Mouse (Mus musculus) telencephalon, adult 2 months (tissue): Measurements from ENCODE around the gene Extl1.
"Not testable (repeated sequence)": the region's sequence is repeated elsewhere in the genome, so short reads cannot be mapped to it uniquely, and the experiment has no call there.

Source experiments
- DNase-seq: peaks from one replicate; pipeline ENCODE4 v3.0.0-alpha.2; 2011; ENCODE audit warnings: low read depth, low spot score

Gene Extl1

DNA sequence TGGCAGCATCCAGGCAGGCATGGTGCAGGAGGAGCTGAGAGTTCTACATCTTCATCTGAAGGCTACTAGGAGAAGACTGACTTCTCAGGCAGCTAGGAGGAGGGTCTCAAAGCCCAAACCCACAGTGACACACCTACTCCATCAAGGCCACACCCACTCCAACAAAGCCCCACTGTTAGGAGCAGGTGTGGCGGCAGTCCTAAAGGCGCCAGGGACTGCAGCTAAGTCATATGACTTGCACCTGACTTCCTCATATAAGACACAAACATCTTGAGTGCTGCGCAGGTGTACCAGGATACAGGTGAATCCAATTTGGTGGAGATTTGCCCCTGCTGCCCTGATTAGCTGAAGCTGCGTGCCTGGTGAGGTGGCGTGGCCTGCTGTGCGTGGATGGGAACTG is at the start of gene Extl1:
Gene Extl1, minus strand, starts transcription at position 101 of the 400 bp plus-strand sequence.
- not testable (repeated sequence) for DNase-seq

DNA sequence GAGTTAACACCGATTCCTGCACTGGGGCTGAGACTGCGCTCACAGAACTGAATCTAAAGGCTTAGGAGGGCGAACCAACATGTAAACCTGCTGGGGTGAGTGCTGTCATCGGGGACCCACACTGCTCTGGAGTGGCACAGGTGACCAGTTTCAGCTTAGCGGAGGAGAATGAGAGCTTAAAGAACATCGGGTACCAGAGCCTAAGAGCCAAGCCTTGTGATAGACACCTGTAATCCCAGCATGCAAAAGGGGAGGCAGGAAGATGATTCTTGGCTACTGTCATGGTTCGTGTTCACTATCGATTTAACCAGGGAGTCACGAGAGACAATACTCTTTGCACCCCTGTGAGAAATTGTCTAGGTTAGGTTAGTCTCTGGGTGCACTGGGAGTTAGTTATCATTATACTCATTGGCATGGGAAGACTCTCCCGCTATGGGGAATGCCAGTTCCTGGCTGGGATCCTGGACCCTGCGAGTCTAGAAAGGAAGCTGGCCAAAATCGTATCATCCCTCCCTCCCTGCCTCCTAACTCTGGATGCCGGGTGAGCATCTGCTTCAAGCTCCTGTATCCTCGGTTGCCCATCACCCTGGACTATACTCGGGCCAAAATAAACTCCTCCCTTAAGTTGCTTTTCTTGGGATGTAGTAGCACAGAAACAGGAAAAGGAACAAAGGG is 49.2 kb upstream of the Extl1 start:
- DNase-seq: no peak

DNA sequence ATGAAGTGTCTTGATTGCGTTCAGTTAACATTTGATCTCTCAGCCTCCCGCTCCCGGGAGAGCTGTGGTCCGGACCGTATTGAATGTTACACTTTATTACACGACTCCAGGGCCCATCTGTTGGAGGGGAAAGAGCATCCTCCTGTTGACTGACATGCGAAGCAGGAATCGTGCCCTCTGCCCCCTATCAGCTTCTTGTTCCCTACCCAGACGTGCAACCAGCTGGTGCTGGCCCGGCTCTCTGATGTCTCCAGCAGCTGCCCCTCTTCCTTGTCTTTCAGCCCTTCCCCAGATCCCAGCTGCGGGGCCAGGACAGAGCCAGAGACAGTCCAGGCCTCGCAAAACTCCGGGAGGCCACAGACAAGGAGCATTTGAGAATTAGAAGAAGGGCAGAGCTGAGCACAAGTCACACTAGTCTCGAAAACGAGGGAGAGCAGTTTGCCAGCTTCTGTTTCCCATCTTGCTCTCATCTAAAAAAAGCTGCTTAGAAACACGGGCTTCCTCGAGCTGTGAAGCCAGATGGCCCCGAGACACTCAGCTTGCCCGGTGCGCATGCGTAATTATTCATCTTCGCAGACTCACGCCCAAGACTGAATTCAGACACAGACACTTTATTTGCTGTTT is 46.8 kb upstream of the Extl1 start:
- peak; percentile 98 for DNase-seq

DNA sequence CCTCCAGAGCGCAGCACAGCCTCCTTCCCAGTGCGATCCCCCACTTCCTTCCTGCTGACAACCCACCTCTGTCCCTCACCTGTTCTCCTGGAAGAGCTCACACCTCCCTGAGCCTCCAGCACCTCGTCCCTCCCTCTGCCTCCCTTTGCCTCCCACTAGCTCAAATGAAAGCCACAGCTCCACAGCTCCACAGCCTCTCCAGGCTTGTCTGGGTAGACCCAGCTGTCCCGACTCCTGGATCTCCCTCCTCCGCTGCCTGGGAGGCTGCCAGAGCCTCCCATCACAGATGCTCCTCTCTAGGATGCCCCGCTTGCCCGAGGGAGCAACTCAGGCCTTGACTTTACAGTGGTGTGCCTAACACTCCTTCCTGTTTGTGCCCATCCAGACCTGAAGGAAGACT is 41.4 kb upstream of the Extl1 start:
- no peak for DNase-seq

DNA sequence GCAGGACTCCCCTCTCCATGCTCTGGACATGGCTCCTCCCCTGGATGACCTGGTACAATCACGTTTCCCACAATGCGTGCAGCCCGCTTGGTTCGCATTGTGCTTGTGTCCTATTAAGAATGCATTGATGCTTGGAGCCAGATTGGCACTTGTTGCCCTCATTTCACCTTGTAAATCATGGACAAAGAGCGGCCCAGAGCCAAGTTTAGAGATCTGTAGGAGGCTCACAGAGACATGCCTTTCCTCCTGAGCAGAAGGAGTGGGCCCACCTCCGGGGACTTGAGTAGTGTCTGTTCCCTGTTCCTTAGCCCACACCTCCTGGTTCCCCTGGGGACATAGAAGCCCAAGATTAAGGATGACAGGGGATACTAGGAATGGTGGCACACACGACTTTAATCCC is 40.3 kb upstream of the Extl1 start:
- DNase-seq: no peak

DNA sequence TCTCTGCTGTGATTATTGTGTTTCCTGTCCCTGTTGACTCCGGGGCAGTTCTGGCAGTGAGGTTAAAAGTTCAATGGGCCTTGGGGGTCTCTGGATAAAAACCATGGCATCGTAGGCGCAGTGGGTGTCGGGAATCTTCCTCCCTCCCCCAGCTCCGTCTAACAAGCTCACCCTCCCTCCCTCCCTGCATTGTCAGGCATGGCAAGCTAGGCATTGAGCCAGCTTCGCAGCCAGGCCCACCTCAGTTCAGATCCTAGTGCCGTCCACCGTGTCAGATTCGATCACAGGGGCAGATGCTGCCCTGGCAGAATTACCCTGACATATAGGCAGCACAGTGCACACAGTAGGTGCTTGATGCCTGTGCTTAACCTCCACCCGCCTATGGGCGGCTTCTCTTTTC is 38.3 kb upstream of the Extl1 start:
- no peak for DNase-seq

DNA sequence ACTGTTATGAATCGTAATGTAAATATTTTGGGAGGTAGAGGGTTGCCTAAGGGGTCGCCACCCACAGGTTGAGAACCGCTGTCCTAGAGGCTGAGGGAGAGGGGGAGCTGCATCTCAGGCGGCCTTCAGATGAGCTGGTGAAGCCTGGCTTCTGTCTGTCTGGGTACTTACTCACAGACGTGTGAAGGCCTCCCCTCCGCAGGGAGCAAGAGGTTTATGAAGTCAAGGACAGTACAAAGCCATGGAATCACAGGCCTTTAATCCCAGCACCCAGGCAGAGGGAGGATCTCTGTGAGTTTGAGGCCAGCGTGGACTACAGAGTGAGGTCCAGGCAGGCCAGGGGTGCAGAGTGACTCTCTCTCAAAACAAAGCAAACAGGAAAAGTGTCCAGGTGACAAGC is 33.5 kb upstream of the Extl1 start:
- DNase-seq: no peak

DNA sequence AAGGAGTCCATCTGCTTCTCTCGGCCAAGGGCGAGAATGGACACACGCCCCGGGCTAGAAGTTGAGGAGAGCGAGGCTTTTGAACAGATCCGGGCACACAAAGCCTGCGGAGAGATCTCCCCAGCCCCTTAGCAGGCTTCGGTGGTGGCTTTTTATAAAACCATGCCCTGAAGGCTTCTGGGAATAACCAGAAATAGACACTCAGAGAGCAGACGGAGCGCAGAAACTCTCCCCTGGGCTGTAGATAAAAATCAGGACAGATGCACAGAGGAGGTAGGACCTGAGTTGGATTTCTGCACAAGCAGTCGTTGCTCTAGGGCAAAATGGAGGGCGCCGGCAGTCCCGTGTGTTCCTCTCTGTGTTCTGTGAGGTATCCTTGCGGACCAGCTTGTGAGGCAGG is 33.0 kb upstream of the Extl1 start:
- no peak for DNase-seq

DNA sequence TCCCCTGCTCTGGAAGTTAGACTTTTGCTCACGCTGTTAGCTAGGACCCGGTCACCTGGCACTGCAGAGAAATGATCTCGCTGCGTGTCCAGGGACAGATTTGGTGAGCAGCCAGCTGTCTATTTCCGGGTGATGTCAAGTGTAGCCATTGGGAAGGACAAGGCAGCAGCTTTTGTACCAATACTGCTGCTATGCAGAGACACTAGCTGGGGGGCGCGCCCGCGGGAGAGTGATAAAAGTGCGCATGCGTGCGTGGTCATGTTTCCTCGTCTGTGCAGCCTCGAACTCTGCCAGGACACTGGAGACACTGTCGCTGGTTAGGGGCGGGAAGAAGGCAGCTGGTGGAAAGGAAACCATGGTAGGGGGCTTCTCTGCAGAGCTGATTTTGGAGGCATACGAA is 32.5 kb upstream of the Extl1 start:
- no peak for DNase-seq

DNA sequence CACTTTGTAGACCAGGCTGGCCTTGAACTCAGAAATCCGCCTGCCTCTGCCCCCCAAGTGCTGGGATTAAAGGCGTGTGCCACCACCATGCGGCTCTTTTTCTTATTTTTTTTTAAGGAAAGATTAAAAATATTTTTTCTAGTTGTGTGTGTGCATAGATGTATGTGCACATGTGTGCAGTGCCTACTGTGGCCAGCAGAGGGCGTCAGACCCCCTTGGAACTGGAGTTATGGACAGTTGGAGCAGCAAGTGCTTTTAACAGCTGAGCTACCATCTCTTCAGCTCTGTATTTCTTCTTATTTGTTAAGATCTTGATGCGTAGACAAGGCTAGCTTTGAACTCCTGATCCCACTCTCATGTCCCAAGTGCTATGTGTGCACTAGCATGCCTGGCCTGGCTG is 25.6 kb upstream of the Extl1 start:
- DNase-seq: no peak

DNA sequence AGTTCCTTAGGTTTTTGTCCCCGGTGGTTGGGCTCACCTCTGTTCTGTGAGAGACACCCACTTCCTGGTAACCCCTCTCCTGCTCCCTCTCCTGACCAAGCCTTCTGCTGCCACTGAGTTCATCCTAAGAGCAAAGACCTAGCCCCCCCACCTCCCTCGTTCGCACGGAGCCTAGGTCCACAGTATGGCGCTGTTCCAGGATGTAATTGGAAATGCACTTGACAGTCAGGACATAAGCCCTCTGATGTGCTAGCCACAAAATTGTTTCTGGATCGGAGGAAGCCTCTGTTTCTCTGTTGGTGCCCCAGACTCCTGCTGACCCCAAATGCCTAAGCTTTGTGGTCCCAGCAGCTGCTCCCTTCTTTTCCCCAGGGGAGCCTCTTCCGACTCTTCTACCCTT is 20.1 kb upstream of the Extl1 start:
- no peak for DNase-seq

DNA sequence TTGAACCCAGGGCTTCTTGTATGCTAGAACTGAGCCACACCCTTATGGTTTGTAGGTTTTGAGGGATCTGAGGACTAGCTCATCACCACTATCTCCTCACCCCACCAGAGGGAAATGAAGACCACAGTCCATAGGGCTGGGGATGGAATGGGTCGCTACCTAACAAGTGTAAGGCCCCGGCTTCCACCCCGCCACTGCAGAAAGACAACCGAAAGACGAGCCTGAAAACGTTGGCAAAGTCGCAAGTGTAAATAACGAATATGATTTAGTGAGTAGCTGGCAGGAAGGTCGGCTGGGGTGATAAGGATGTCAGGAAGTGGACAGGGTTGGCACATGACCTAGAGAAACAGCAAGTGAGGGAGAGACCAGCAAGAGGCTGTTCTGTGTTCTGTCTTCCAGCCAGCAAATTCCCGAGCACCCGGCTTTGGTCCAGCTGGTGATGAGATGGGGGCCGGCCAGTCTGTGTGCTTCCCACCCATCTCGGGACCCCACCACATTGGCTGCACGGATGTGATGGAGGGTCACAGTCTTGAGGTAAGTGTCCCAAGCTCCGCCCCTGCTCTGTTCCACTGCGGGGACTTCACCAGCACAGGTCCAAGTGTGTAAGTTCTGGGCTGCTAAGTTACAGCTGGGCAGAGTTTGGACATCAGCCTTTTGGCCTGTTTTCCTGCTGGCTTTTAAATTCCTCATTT is 19.1 kb upstream of the Extl1 start:
- DNase-seq: no peak

DNA sequence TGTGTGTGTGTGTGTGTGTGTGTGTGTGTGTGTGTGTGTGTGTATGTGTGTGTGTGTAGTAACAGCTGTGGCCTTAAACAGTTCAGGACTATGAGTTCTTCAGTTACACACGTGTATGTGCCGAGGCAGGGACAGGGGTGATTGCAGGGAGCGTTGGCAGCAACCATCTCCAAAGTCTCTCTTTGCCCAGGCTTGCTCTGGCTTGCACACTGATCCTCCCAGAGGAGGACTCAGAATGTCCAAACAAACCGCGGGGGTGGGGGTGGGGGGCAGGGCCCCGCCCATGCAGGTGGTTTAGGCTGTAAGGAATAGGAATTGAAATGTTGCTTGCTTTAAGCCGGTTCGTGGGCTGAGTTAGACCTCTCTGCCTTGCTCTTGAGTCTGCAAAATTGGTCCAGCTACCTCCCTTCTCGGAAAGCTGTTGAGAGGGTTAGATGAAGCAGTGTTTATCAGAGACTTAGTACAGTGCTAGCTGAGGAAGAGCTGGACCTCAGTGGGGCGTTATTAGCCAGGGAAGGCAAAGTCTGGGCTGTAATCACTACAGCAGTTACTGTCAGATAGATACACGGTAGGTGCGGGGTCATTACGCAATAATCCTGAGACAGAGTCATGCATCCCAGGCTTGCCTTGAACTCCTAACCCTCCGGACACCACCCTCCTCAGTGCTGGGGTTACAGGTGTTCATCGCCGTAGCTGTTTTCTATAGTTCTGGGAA is 18.4 kb upstream of the Extl1 start:
- no peak for DNase-seq

DNA sequence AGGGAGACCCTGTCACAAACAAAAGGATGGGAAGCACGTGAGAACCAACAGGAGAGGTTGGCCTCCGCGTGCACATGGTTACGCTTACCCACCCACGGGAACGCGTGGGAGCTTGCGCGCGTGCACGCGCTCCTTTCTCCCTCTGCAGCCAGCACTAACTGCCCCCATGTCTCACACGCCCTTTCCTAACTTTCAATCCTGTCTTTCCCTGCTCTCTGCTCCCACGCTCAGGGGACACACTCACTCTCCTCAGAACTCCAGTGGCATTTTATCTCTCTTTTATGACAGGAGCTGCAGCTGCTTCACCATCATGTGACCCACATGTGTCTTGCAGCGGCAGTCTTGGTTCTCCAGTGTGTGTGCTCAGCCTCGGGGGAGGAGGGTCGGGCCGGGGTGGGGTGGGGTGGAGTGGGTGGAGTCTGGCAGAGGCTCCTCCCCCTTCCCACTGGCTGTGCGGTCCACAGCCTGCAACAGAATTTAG is 17.6 kb upstream of the Extl1 start:
- DNase-seq: no peak

DNA sequence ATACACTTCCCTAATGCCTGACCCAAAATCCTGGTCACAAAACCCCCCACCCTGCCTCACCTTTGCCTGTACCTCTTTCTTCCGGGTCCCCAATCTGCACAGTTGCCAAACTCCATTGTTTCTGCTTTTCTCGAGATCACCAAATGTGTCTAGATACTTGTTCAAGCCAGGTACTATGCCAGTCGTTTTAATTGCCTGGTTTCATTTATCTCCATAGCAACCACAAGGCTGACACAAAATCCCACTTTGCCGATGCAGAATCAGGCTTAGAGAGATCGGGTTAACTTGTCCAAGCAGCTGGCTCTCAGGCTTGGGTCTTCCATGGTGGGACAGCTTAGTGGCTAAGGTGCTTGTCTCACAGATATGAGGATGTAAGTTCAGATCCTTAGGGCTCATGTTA is 16.6 kb upstream of the Extl1 start:
- no peak for DNase-seq

DNA sequence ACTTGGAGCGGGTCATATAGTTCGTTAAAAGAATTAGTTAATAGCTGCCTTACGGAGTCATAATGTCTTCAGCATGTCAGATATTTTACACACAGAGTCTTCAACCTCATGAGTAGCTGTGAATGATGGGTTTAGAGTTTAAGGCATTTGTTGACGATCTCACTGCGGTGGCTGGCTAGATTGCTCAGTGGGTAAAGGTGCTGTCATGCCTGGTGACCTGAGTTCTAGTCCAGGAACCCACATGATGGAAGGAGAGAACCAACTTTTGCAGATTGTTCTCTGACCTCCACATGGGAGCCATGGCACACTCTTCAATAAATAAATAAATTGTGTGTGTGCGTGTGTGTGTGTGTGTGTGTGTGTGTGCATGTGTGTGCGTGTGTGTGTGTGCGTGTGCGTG is 14.1 kb upstream of the Extl1 start:
- DNase-seq: no peak

DNA sequence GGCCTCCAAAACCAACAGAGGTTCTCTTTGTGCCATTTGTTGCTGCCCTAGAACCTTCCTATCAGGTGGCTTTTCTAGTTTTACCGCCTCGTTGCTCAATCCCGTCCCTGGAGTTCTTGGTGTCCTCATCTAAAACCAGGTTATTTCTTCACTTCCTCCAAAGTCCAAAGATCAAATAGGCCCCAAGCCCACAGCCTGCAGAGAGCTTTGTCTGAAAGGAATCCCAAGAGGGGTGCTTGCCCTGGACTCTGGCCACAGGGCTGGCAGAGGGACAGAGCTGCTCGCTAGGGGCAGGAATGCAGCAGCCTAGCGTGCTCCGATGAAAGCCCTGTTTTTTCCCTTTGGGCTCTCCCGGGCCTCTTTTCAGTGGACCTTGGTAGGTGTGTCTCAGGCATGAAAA is 13.5 kb upstream of the Extl1 start:
- DNase-seq: no peak

DNA sequence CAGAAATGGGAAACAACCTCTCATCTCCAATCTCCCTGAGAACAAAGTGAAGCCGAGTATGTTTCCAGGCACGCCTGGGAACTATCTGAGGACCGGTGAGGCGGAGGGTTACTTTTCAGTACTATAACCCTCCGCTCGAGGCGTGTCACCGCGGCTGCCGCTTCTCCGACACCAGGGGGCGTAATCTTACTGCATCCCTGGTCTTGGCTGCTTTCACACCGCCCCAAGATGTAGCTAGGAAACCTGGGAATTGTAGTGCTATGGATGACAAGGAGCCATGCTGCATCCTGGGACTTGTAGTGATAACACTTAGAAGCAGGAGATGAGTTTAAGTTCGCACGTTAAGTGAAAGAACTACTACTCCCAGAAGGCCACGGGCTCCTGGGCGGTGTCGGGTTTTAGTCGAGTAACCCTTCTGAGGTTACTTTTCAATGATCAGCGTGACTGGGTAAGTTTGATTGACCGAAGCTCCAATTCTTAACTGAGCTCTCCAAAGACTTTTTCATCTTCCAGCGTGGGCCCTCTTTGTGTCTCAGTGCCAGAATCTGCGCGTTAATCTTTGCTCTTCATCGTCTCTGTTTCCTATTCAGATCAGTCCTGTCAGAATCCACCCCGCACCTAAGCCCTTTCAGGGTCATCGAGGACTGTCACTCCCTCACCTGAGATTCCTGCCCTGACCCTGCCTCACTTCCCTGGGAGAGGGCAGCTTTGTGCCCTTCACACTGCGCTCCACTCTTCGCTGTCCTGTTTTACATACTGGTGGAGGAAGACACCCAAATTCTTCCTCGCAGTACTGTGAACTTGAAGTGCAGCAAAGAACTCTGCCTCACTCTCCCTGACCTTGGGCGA is 12.6 kb upstream of the Extl1 start, which contains the start of gene Pafah2:
Gene Pafah2, plus strand, starts transcription at position 344 of the 849 bp plus-strand sequence.
- peak; percentile 100 for DNase-seq

DNA sequence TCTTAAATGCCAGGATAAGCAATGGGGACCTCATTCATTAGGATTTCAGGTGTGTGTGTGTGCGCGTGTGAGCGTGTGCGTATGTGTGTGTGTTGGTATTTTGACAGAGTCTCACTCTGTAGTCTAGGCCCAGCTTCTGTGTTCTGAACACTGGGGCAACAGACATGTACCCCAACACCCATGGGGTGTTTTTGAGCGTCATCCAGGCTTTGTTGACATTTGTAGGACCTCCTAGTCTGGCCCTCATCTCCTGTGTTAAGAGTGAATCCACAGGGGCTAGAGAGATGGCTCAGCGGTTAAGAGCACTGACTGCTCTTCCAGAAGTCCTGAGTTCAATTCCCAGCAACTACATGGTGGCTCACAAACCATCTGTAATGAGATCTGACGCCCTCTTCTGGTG is 11.5 kb upstream of the Extl1 start:
- no peak for DNase-seq

DNA sequence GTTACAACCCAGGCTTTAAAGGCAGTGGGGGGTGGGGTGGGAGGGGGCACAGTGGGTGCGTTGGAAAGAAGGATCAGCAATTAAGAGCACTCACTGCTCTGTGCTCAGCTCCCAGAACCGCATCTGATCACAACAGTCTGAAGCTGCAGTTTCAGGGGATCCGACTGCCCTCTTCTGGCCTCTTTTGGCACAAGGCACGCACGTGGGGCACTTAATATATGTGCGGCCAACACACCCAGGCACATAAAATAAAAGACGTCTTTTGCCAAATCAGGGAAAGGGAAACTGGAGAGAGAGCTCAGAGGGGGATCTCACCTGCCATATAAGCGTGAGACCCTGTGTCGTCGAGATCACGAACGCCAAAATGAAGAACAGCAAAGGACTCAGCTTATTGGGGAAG is 9.4 kb upstream of the Extl1 start:
- DNase-seq: no peak

DNA sequence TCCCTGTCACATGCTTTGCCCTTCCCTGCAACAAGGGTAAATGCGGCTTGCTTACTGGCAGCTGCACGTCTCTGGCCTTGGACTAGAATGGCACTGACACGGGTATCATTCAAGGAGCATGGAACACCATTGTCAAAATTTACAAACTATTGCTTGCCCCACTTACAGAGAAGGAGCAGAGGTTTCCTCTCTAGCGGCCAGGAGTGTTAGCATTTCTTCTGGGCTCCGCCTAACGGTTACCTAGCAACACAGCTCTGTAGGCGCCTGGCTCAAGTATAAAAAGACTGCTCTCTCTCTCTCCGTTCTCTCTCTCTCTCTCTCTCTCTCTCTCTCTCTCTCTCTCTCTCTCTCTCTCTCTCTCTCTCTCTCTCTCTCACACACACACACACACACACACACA is 8.9 kb upstream of the Extl1 start:
- DNase-seq: no peak
